Mouse (Mus musculus) limb, embryonic 13.5 days (tissue): ENCODE results near the gene Rpl23a. TPM values are rescaled to one million over a fixed set of nuclear protein-coding genes. Genes with fewer than 3 reads are reported as not detected.
A peak's percentile ranks its signal among the peaks of the same experiment; 100 is the strongest.

Source experiments
- ATAC-seq: fragments of 200-750 bp; cut with Nextera tagmentation; 2 replicates; pipeline ENCODE4 v1.8.0; 2017; ENCODE audit warnings: low read depth, moderate number of reproducible peaks, moderate TSS enrichment; ENCODE audit not compliant: low FRiP score
- H3K27ac ChIP-seq: fragments of 300-500 bp; sonication (generic); 2 replicates; pipeline ENCODE4 v1.5.1; 2015; ENCODE audit warnings: inconsistent platforms, mild to moderate bottlenecking, moderate library complexity
- H3K27me3 ChIP-seq: fragments of 300-500 bp; sonication (generic); 2 replicates; pipeline ENCODE4 v1.6.1; 2015; ENCODE audit warnings: mild to moderate bottlenecking, inconsistent platforms
- H3K36me3 ChIP-seq: fragments of 300-500 bp; sonication (generic); 2 replicates; pipeline ENCODE4 v1.6.1; 2015; ENCODE audit warnings: inconsistent platforms, mild to moderate bottlenecking, moderate library complexity
- H3K4me1 ChIP-seq: fragments of 300-500 bp; sonication (generic); 2 replicates; pipeline ENCODE4 v1.6.1; 2015; ENCODE audit warnings: inconsistent platforms
- H3K4me2 ChIP-seq: fragments of 300-500 bp; sonication (generic); replicated peaks from 2 replicates; pipeline ENCODE4 v1.6.1; 2015; ENCODE audit warnings: inconsistent platforms, mild to moderate bottlenecking, moderate library complexity
- H3K4me3 ChIP-seq: fragments of 300-500 bp; sonication (generic); 2 replicates; pipeline ENCODE4 v1.5.1; 2015; ENCODE audit warnings: moderate library complexity, mild to moderate bottlenecking, inconsistent platforms
- H3K9ac ChIP-seq: fragments of 300-500 bp; sonication (generic); 2 replicates; pipeline ENCODE4 v1.6.1; 2015; ENCODE audit warnings: mild to moderate bottlenecking, inconsistent platforms
- H3K9me3 ChIP-seq: fragments of 300-500 bp; sonication (generic); 2 replicates; pipeline ENCODE4 v1.6.1; 2016; ENCODE audit warnings: inconsistent platforms
- WGBS: fragments of 180-500 bp; shearing (Covaris S2); methylation state at CpG from one replicate; pipeline ENCODE4 v1.1.7; 2015; 5-methylcytosine and 5-hydroxymethylcytosine counted together
- polyA plus RNA-seq: library from polyadenylated mRNA; unstranded; fragments of >200 nt; fragmentation: Nextera tagmentation; extraction: Ambion mirVana; gene quantifications from 2 replicates; pipeline ENCODE4 v1.2.1, GENCODE M21; 2015

Rpl23a gene
- polyA plus RNA-seq, 1 experiment from 2014 or later: 1,373 TPM

GRCm38 (mm10) chr11:78163681-78164603 is 19.4 kb downstream of the Rpl23a start:
- Histone ChIP-seq H3K9ac (peak overlapping the region; percentile 99), H3K27me3 (no peaks in the 10 kb centered on the region), H3K27ac (peak overlapping the region; percentile 100), H3K4me3 (peak overlapping the region; percentile 100), H3K9me3 (no peaks in the 10 kb centered on the region), H3K4me2 (peak overlapping the region; percentile 91), H3K36me3 (peaks cover 43% of the 10 kb centered on the region), H3K4me1 (peaks cover 54% of the 10 kb centered on the region)
- 0% methylated on average over 22 of the region's 22 CpGs for WGBS
- peak; percentile 65 for ATAC-seq

DNA sequence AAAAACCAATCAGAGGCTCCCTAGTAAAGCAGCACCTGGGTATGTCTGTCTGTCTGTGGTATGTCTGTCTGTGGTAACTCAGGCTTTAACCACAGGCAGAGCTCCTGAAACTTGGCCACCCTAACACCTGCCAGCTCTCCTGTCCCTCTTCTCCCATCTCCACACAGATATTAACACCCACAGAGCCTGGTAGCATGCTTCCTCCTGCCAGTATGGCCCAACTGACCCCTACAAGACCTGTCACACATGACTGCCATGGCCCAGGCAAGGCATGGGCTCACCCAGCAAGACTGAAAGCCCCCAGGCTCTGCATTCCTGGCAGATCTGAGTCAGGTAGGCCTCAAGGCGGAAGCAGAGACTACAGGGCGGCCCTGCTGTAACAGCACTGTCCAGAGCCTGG is 20.3 kb downstream of the Rpl23a start:
- H3K36me3 ChIP-seq: peaks cover 51% of the 10 kb centered on the region
- peak overlapping the region; percentile 100 for H3K27ac ChIP-seq
- peaks cover 59% of the 10 kb centered on the region for H3K4me1 ChIP-seq
- H3K27me3 ChIP-seq: no peaks in the 10 kb centered on the region
- 51% methylated on average over 2 of the region's 2 CpGs for WGBS
- no peaks in the 10 kb centered on the region for H3K9me3 ChIP-seq
- H3K4me3 ChIP-seq: peak overlapping the region; percentile 100
- ATAC-seq: no peak
- peak overlapping the region; percentile 91 for H3K4me2 ChIP-seq
- peak overlapping the region; percentile 99 for H3K9ac ChIP-seq

DNA sequence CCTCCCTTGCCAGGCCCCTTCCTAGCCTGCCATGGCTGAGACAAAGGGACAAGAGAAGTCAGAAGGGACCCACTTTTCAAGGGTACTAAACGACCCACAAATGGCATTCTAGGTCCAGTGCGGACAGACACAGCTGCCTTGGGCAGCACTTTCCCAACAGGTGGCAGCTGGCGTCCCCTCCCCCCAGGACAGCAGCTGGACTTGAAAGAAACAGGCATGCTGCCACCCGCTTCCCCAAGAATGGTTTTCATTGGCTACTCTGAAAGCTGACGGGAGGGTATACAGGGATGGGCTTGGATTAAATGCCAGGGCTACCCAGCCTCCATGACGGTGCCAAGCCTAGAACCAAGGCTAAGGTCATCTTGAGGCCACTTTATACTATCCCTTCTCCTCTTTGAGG is 20.9 kb downstream of the Rpl23a start:
- H3K4me2 ChIP-seq: peak overlapping the region; percentile 91
- ATAC-seq: no peak

GRCm38 (mm10) chr11:78161968-78162367 is 21.4 kb downstream of the Rpl23a start:
- Histone ChIP-seq H3K4me3 (peak overlapping the region; percentile 100), H3K4me2 (peak overlapping the region; percentile 91), H3K27ac (peak overlapping the region; percentile 100), H3K4me1 (peaks cover 65% of the 10 kb centered on the region), H3K9me3 (no peaks in the 10 kb centered on the region), H3K9ac (peak overlapping the region; percentile 99; the same call in 1 of the 2 replicates), H3K27me3 (no peaks in the 10 kb centered on the region), H3K36me3 (peaks cover 52% of the 10 kb centered on the region)
- WGBS: 41% methylated on average over 4 of the region's 4 CpGs
- no peak for ATAC-seq

More for the DNA sequence above, 20.9 kb downstream of the Rpl23a start:
- Histone ChIP-seq H3K9me3 (no peaks in the 10 kb centered on the region), H3K4me3 (peak overlapping the region; percentile 100), H3K4me1 (peaks cover 63% of the 10 kb centered on the region), H3K36me3 (peaks cover 51% of the 10 kb centered on the region), H3K27me3 (no peaks in the 10 kb centered on the region), H3K27ac (peak overlapping the region; percentile 100), H3K9ac (peak overlapping the region; percentile 99)
- WGBS: 38% methylated on average over 6 of the region's 6 CpGs

DNA sequence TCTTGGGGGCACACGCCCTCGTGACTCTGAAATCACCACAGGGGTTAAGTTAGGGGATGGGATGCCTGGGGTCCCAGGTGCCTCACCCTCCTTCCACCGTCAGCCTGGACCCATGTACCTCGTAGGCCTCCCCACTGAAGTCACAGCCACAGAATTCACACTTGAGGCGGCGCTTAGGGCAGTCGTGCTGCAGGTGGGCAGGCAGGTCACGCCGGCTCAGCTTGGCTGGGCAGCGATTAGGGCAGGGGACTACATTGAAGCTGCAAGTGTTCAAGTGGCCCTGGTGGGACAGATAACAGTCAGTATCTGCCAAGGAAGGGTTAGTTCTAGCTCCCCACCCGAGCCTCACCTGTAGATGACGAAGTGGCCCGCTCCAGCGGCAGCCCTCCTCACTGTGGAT is 22.2 kb downstream of the Rpl23a start:
- H3K9me3 ChIP-seq: no peaks in the 10 kb centered on the region
- H3K36me3 ChIP-seq: peaks cover 60% of the 10 kb centered on the region
- ATAC-seq: no peak
- 89% methylated on average over 14 of the region's 14 CpGs for WGBS
- H3K4me3 ChIP-seq: no peak overlapping the region
- H3K27me3 ChIP-seq: no peaks in the 10 kb centered on the region
- H3K4me1 ChIP-seq: peaks cover 60% of the 10 kb centered on the region
- peak overlapping the region; percentile 25; the same call in 1 of the 2 replicates for H3K9ac ChIP-seq
- H3K27ac ChIP-seq: no peak overlapping the region; the same call in 1 of the 2 replicates
- peak overlapping the region; percentile 91 for H3K4me2 ChIP-seq

DNA sequence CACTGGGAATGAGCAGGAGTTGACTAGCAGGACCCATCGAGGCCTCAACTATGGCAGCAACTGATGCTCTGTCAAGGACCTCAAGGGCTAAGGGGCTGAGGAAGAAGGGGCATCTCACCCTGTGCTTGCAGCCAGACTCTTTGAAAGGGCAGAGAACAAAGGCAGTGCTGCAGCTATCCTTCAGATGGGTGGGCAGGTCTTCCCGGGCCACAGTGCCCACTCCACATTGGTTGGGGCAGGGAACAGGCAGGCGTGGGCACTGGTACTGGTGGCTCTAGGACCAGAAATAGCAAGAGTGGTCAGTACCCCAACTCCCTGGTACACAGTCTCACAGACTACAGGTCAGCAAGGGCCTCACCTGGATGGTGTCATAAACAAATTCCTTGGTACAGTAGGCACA is 22.7 kb downstream of the Rpl23a start:
- Histone ChIP-seq H3K4me3 (no peak overlapping the region), H3K4me2 (0 out of 2 replicates have a peak overlapping the region, but pooled peaks have one; percentile 91), H3K27ac (no peak overlapping the region), H3K27me3 (no peaks in the 10 kb centered on the region), H3K36me3 (peaks cover 63% of the 10 kb centered on the region), H3K9ac (no peak overlapping the region), H3K4me1 (peaks cover 55% of the 10 kb centered on the region), H3K9me3 (no peaks in the 10 kb centered on the region)
- no peak for ATAC-seq
- WGBS: 88% methylated on average over 3 of the region's 3 CpGs

DNA sequence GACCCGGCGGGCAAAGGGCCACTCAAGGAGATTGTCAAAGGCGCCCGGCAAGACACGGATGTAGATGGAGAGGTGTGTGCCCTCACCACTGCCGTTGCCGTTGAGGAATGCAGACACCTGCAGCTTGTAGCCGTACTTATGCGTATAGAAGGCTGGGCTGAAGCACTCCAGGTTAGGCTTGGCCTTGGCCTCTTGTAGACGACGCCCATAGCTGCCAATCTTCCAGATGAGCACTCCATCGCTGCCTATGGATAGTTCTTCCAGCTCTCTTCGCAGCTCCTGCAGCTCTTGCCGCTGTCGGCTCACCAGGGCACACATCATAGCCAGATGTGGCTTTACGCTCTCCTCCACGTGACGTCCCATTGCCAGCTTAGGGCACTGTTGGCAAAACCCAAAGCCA is 23.2 kb downstream of the Rpl23a start:
- Histone ChIP-seq H3K4me1 (peaks cover 54% of the 10 kb centered on the region), H3K27ac (0 out of 2 replicates have a peak overlapping the region, but pooled peaks have one; percentile 45)
- WGBS: 88% methylated on average over 18 of the region's 18 CpGs

GRCm38 (mm10) chr11:78159557-78159956 is 23.8 kb downstream of the Rpl23a start:
- Histone ChIP-seq H3K9me3 (no peaks in the 10 kb centered on the region), H3K27me3 (no peaks in the 10 kb centered on the region), H3K4me3 (no peak overlapping the region), H3K4me2 (0 out of 2 replicates have a peak overlapping the region, but pooled peaks have one; percentile 11), H3K4me1 (peaks cover 54% of the 10 kb centered on the region), H3K36me3 (peaks cover 74% of the 10 kb centered on the region), H3K27ac (peak overlapping the region; percentile 45; the same call in 1 of the 2 replicates), H3K9ac (no peak overlapping the region)
- WGBS: 76% methylated on average over 7 of the region's 7 CpGs
- ATAC-seq: no peak

More for the DNA sequence above, 23.2 kb downstream of the Rpl23a start:
- Histone ChIP-seq H3K9me3 (no peaks in the 10 kb centered on the region), H3K4me3 (no peak overlapping the region), H3K4me2 (no peak overlapping the region), H3K36me3 (peaks cover 68% of the 10 kb centered on the region), H3K9ac (no peak overlapping the region), H3K27me3 (no peaks in the 10 kb centered on the region)
- no peak for ATAC-seq

- Histone ChIP-seq H3K9me3 (no peaks in the 10 kb centered on the region), H3K27ac (no peak overlapping the region), H3K9ac (no peak overlapping the region), H3K4me3 (no peak overlapping the region), H3K36me3 (peaks cover 79% of the 10 kb centered on the region), H3K4me1 (peaks cover 54% of the 10 kb centered on the region), H3K27me3 (no peaks in the 10 kb centered on the region), H3K4me2 (0 out of 2 replicates have a peak overlapping the region, but pooled peaks have one; percentile 11)
- WGBS: 35% methylated on average over 2 of the region's 2 CpGs
- ATAC-seq: peak; percentile 30; the same call in 1 of the 2 replicates
Measured at GRCm38 (mm10) chr11:78159096-78159495, 24.3 kb downstream of the Rpl23a start.

DNA sequence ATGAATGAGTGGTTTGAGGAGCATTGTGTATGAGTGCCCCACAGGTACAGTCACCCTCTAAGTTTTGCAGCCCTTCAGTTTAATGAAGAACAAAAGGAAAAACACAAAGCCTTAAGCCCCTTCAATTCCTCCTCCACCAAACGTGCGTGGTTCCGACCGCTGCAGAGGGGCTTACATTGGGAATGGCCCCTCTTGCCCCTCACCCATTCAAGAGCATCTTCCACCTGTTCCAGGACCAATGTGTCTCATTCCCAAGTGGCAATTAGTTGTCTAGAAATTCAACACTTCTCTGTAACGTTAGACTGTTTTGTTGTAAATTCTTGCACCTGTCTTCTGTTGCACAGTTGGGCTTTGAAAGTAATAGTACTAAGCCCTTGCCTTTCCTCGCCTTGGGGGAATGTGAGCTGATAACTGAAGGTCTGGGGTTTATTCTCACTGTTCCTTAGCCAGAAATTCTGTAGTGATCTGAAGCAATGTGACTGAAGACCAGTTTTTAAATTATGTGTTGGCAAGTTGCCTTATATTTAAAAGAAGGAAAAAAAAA is 27.2 kb downstream of the Rpl23a start:
- Histone ChIP-seq H3K9ac (no peak overlapping the region), H3K27ac (no peak overlapping the region), H3K36me3 (peaks cover 92% of the 10 kb centered on the region), H3K4me2 (no peak overlapping the region), H3K27me3 (no peaks in the 10 kb centered on the region), H3K4me3 (no peak overlapping the region), H3K9me3 (no peaks in the 10 kb centered on the region), H3K4me1 (peaks cover 45% of the 10 kb centered on the region)
- WGBS: 54% methylated on average over 6 of the region's 6 CpGs
- no peak for ATAC-seq

- peaks cover 39% of the 10 kb centered on the region for H3K4me1 ChIP-seq
- H3K36me3 ChIP-seq: peaks cover 92% of the 10 kb centered on the region
- H3K27me3 ChIP-seq: no peaks in the 10 kb centered on the region
Measured at GRCm38 (mm10) chr11:78155674-78156073, 27.7 kb downstream of the Rpl23a start.

GRCm38 (mm10) chr11:78153778-78154177 is 29.6 kb downstream of the Rpl23a start:
- 0 out of 2 replicates have a peak, but pooled peaks have one; percentile 28 for ATAC-seq

More at GRCm38 (mm10) chr11:78155674-78156073, 27.7 kb downstream of the Rpl23a start:
- WGBS: 78% methylated on average over 5 of the region's 5 CpGs
- no peak overlapping the region for H3K9ac ChIP-seq
- ATAC-seq: no peak
- H3K4me2 ChIP-seq: no peak overlapping the region
- H3K27ac ChIP-seq: peak overlapping the region; percentile 64
- H3K4me3 ChIP-seq: no peak overlapping the region
- no peaks in the 10 kb centered on the region for H3K9me3 ChIP-seq

More at GRCm38 (mm10) chr11:78153778-78154177, 29.6 kb downstream of the Rpl23a start:
- 88% methylated on average over 13 of the region's 13 CpGs for WGBS
- Histone ChIP-seq H3K4me1 (peaks cover 25% of the 10 kb centered on the region), H3K27ac (no peak overlapping the region), H3K36me3 (peaks cover 91% of the 10 kb centered on the region), H3K4me3 (no peak overlapping the region), H3K9me3 (no peaks in the 10 kb centered on the region), H3K27me3 (no peaks in the 10 kb centered on the region), H3K9ac (0 out of 2 replicates have a peak overlapping the region, but pooled peaks have one; percentile 19), H3K4me2 (no peak overlapping the region)
